Mouse (Mus musculus) duodenum, adult 2 months (tissue): ENCODE measurements around the gene Mest. TPM values are rescaled to one million over a fixed set of nuclear protein-coding genes. Genes with fewer than 3 reads are reported as not detected.

Source experiments
- polyA plus RNA-seq: library from polyadenylated mRNA; depleted of rRNA; stranded (reverse); fragments of >200 nt; gene quantifications from 2 replicates; pipeline ENCODE4 v1.2.3, GENCODE M21; 2012; ENCODE audit warnings: low replicate concordance; rRNA removed

The Mest gene
- polyA plus RNA-seq, result 5.9 and 19.7 TPM in 2 replicates

DNA sequence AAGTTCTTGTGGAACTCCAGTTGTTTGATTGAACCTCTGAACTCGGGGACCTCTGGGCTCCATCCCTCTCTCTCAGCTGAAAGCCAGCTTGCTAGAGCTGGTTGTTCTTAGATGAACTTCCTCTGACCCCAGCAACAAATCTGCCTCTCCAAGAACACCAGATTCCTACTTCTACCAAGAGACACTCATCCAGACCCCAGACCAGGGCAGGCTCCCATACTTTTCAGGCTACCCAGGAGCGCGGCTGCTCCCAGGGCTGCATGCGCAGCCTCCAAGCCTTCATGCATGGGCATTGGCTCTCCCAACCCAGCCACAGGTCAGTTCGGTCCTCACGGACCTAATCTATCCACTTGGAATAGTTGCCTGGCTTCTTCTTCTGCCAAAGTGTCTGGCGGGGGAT lies at the start of gene Mest:
Gene Mest, plus strand, starts transcription at position 217 of the 400 bp plus-strand sequence.

DNA sequence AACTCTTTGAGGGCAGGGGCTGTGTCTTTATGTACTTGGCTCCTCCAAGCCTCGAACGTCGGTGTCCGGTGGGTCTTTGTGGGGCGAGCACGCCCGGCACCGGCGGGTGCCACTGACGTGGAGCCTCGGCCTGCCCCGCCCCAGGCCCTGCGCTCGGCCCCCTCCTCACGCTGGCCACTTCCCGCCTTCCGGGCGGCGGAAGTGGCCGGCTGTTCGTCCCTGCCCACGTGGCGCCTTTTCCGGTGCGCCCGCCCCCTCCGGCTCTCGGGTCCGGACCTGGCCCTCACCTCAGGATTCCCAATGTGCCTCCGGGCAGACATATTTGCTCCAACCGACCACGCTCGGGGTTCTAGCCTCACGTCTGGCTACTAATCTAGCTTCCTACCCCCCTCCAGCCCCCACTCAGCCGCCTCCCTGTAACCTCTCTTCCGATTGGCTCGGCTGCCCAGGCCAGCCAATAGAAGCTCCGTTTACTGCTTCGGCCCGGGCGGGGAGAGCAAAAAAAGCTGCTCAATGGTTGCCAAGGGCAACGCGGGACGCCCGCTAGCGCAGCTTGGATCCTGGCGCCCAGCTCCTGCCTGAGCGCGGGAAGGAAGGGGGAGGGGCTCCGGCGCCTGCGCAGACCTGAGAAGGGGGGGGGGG lies 29.9 kb upstream of the Mest start, which contains the start of gene Cep41:
Gene Cep41, minus strand, starts transcription at position 400 of the 642 bp plus-strand sequence.

Other genes with a start within 250 kb of the Mest start
- gene Tmem209, start 213.8 kb upstream of the Mest start, polyA plus RNA-seq, result 6.0 and 18.7 TPM in 2 replicates
- gene Ssmem1, start 213.7 kb upstream of the Mest start, polyA plus RNA-seq, result not detected in 2 replicates
- gene Cpa2, start 182.0 kb upstream of the Mest start, polyA plus RNA-seq, result 0.32 and 86.6 TPM in 2 replicates
- gene Cpa4, start 155.2 kb upstream of the Mest start, polyA plus RNA-seq, result 0.04 TPM in 1 of 2 replicates, not detected in the other
- not detected in 2 replicates for gene Cpa5, start 112.5 kb upstream of the Mest start, polyA plus RNA-seq
- gene Cpa1, start 84.3 kb upstream of the Mest start, polyA plus RNA-seq, result 1.2 and 1,326 TPM in 2 replicates
- 0.49 and 1.2 TPM in 2 replicates for gene Cep41, start 29.8 kb upstream of the Mest start, polyA plus RNA-seq
- 1.1 and 1.6 TPM in 2 replicates for gene Copg2, start 173.2 kb downstream of the Mest start, polyA plus RNA-seq
- not detected in 2 replicates for gene Tsga13, start 192.0 kb downstream of the Mest start, polyA plus RNA-seq
- not detected in 2 replicates for gene Klf14, start 235.5 kb downstream of the Mest start, polyA plus RNA-seq